Mouse (Mus musculus): Measurements from ENCODE around the gene Mettl8. TPM values are rescaled to one million over a fixed set of nuclear protein-coding genes. Genes with fewer than 3 reads are reported as not detected.

The Mettl8 gene
- total RNA-seq, 2 experiments from 2014 or later = 14.0 to 16.4 TPM

DNA sequence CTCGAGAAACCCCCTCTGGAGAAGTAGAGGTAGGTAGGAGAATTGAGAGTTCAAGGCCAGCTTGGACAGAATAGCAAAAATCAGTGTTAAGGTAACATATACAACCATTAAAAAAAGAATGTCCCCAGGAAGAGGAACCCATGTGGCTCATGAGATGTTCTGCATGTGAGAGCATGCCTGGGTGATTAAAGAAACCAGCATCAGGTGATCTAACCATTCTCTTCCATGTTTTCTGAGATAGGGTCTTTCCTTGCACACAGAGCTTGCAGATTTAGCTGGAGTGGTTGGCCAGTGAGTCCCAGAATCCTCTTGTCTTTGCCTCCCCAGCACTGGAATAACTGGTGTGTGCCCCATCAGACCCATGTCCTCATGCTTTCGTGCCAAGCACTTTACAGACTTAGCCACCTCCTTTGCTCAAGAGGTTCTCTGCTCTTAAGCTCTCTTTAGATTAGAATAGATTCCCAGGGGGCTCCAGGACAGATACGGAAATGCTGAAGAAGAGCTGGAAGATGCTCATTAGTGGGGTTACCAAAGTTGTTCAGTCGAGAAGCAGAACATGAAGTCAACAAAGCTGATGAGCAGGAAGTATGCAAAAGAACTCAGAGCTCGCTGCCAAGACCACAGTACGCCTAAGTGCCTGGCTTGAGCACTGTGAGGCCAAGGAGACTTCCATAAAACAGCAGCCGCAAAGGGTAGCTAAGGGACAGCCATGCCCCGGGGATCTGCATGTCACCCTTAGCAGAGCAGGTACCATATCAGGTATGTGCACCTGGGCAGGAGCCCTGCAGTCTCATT, 110.7 kb downstream of the Mettl8 start:
- DNase-seq (ENCODE audit: low spot score in 2 of 2) = no peak

GRCm38 (mm10) chr2:70940826-70941225, 114.6 kb downstream of the Mettl8 start:
- intact Hi-C loops (cut with DNase I) = no loop called here
- no peak for DNase-seq (ENCODE audit: low spot score in 2 of 2)

More for the DNA sequence above, 110.7 kb downstream of the Mettl8 start:
- intact Hi-C loops (cut with DNase I) = no loop called here

DNA sequence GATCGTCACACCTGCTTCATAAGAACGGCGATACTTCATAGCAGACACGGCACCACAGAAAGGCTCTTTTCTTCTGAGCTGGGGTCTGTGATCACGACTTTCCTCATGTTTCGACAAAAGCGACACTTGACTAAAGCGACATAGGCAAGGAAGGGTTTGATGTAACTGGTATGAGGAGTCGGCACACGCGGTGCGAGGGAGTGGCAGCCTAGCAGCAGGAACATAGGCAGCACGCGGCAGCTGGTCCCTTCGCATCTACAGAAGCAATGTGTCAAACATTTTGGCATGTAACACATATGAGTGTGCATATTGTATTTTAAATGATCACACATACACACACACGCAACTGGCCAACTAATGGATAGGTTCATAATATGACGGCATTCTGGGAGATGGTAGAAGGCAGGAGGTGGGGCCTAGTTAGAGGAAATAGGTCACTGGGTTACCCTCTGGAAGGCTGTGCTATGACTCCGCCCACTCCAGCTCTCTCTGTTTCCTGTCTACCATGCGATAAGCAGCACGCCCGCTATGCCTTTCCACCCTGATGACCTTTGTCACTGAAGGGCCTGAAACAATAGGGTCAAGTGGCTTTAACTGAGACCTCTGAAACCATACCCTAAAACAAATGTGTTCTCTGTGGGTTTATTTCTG, 116.4 kb downstream of the Mettl8 start:
- no peak for DNase-seq (ENCODE audit: low spot score in 2 of 2)
- intact Hi-C loops (cut with DNase I) = no loop called here

GRCm38 (mm10) chr2:70934772-70935171, 120.6 kb downstream of the Mettl8 start:
- intact Hi-C loops (cut with DNase I) = no loop called here

DNA sequence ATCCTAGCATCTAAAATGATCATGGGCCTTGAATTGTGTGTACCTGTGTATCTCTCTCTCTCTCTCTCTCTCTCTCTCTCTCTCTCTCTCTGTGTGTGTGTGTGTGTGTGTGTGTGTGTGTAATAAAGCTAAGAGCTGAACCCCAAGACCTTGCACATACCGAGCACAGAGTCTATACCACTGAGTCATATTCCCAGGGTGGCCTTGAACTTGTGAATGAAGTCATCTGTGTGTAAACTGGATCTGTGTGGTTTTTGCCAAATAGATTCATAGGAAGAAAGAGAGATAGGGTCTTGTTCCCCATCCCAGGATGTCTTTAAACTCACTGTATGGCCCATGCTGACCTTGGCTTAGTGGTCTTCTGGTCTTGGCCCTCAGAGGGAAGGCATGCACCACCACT, 121.9 kb downstream of the Mettl8 start:
- intact Hi-C loops (cut with DNase I) = no loop called here
- DNase-seq (ENCODE audit: low spot score in 2 of 2) = no peak

More at GRCm38 (mm10) chr2:70934772-70935171, 120.6 kb downstream of the Mettl8 start:
- no peak for DNase-seq (ENCODE audit: low spot score in 2 of 2)

DNA sequence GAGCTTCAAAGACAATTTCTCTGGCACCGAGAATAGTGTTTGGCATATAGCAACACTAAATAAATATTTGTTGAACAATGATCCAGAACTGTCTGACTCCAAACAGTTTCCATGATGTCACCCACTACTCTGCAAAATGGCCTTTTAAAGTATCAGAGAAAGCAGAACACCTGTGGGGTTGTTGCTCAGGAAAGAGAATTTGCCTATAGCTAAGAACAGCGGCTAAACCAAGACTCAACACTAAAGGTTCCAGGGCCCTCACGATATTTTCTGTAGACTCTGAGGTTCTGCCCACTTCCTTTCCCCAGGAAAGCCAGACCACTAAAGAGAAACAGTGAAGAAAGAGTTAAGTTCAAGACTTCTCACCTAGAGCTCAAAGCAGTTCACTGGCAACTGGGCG, 122.4 kb downstream of the Mettl8 start:
- intact Hi-C loops (cut with DNase I) = no loop called here
- DNase-seq (ENCODE audit: low spot score in 2 of 2) = no peak

GRCm38 (mm10) chr2:70930631-70931288, 124.6 kb downstream of the Mettl8 start:
- DNase-seq (ENCODE audit: low spot score in 2 of 2) = no peak
- intact Hi-C loops (cut with DNase I) = no loop called here

DNA sequence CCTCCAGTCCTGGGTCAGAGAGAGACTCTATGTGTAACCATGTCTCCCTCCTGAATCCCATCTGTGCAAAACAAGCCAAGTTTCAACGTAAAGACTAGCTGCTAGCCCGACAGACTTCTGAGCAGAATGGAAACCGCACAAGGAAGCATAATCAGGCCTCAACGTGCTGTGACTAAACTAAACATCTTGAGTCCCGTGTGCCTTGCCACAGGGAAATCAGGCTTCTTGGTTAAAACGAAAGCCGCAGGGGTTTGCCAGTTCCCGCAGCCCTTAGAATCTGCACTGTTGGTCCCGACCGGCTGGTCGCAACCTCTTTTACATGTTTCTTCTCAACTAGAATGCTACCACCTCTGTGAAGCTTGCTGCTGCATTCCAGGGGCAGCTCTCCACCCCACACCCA, 125.7 kb downstream of the Mettl8 start:
- intact Hi-C loops (cut with DNase I) = no loop called here
- no peak for DNase-seq (ENCODE audit: low spot score in 2 of 2)

GRCm38 (mm10) chr2:70924049-70924448, 131.3 kb downstream of the Mettl8 start:
- no peak for DNase-seq (ENCODE audit: low spot score in 2 of 2)
- intact Hi-C loops (cut with DNase I) = no loop called here

- DNase-seq (ENCODE audit: low spot score in 2 of 2) = no peak
- intact Hi-C loops (cut with DNase I) = no loop called here
Observed at GRCm38 (mm10) chr2:70922814-70923213, 132.6 kb downstream of the Mettl8 start.

DNA sequence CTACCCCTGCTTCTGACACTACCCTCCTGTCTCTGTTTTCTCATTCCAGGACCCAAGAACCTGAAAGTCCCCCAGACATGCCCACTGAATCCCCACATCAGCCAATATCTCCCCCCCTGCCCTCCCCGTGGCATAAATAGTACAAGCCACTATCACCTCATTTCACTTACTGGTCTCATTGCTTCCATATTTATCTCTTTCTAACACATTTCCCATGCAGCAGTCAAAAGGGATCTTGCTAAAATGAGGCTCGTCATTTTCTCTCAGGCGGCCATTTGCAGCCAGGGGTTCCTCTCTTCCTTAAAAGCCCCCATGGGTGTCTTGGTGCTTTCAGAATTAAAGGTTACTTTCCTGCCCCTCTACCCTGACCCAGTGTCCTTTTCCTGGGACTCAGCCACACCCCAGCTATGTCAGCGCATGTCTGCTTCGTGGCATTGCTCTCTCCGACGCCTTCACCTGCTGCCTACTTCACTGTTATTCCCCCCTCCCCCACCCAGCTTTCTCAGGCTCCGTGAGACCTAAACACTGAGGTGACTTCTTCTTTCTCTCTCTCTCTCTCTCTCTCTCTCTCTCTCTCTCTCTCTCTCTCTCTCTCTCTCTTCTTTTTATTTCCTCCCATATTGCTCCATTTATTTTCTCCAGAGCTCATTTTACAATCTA, 134.3 kb downstream of the Mettl8 start:
- DNase-seq (ENCODE audit: low spot score in 2 of 2) = no peak
- intact Hi-C loops (cut with DNase I) = no loop called here

GRCm38 (mm10) chr2:70919913-70920522, 135.4 kb downstream of the Mettl8 start:
- no peak for DNase-seq (ENCODE audit: low spot score in 2 of 2)
- intact Hi-C loops (cut with DNase I) = no loop called here

DNA sequence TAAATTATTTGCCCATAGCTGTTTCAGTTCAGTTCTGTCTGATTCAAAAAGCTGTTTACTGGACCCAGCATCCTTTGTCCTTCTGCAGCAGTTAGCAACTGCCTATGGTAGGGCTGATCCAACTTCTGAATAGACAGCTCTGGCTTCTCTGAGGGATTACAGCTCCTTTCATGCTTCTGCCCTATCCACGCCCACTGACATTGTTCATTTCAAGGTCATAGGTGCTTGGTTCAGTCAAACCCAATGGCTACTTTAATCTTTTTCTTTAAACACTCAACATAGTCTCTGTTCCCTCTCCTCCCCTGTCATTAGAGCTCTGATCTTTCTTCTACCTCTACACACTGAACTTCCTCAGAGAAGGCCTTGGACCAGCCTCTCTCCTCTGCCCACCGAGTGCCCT, 136.9 kb downstream of the Mettl8 start:
- intact Hi-C loops (cut with DNase I) = no loop called here
- DNase-seq (ENCODE audit: low spot score in 2 of 2) = no peak

Other genes starting within 250 kb of the Mettl8 start
- gene Tlk1, start 229.9 kb downstream of the Mettl8 start, total RNA-seq (2021) = 10 to 100 TPM; 82.7 to 94.7 TPM
- gene Dcaf17, start 255 bp downstream of the Mettl8 start, total RNA-seq (2021) = 10 to 100 TPM; 12.8 TPM
- 1 to 10 TPM; 1.5 to 1.7 TPM for gene Cybrd1, start 62.3 kb upstream of the Mettl8 start, total RNA-seq (2021)
- gene Dync1i2, start 156.1 kb upstream of the Mettl8 start, total RNA-seq (2021) = 100 to 1,000 TPM; 115 to 142 TPM